Mouse (Mus musculus) thymus, adult 2 months (tissue): ENCODE results near the gene Lyg1.

Source experiments
- CTCF ChIP-seq: fragments of 200-500 bp; IDR thresholded peaks from 2 replicates; pipeline ENCODE4 v1.5.1; 2012; ENCODE audit warnings: mild to moderate bottlenecking, control low read depth, low read length, moderate library complexity, borderline replicate concordance; ENCODE audit not compliant: control insufficient read depth, poor library complexity, insufficient read depth; ENCODE audit errors: extremely low read depth
- POLR2A ChIP-seq: fragments of 200-500 bp; IDR thresholded peaks from 2 replicates; pipeline ENCODE4 v1.6.1; 2012; ENCODE audit warnings: mild to moderate bottlenecking, low read length, control low read depth, moderate library complexity; ENCODE audit not compliant: control insufficient read depth, poor library complexity, insufficient read depth; ENCODE audit errors: extremely low read depth

- no peak for TF ChIP-seq CTCF
- no peak for TF ChIP-seq POLR2A
Measured at GRCm38 (mm10) chr1:38001956-38002355, 44.4 kb upstream of the Lyg1 start.
